Mouse (Mus musculus) granulocyte monocyte progenitor cell, adult 5-6 weeks (primary cell): ENCODE data around the gene Calm4. TPM values are rescaled to one million over a fixed set of nuclear protein-coding genes. Genes with fewer than 3 reads are reported as not detected.
A peak's percentile ranks its signal among the peaks of the same experiment; 100 is the strongest.

Experiments
- ATAC-seq: replicated peaks from 2 replicates; pipeline ENCODE4 v1.8.0; 2016; ENCODE audit warnings: mild to moderate bottlenecking, moderate TSS enrichment, inconsistent platforms; ENCODE audit not compliant: poor library complexity, severe bottlenecking
- total RNA-seq, 2 experiments: library from RNA; stranded (forward) in 1 of 2; stranded (reverse) in 1 of 2; fragments of 200-712, 200-1000 nt in 1 of 2; fragments of >200 nt in 1 of 2; fragmentation: Nextera tagmentation in 1 of 2; gene quantifications; 2 replicates each; pipeline ENCODE4 v1.2.3; 2014 to 2017

Calm4 gene
- total RNA-seq, 2 experiments from 2014 or later = not detected

- ATAC-seq = no peak
These were observed 17.3 kb downstream of the Calm4 start for GRCm38 (mm10) chr13:3854856-3855255.

GRCm38 (mm10) chr13:3856252-3856651 is 18.7 kb downstream of the Calm4 start:
- no peak for ATAC-seq

- ATAC-seq = no peak
These were observed 23.7 kb downstream of the Calm4 start for GRCm38 (mm10) chr13:3861251-3861650.

- no peak for ATAC-seq
These were observed 24.8 kb downstream of the Calm4 start for GRCm38 (mm10) chr13:3862325-3862724.

GRCm38 (mm10) chr13:3862922-3863580 is 25.5 kb downstream of the Calm4 start:
- no peak for ATAC-seq

- ATAC-seq = peak; percentile 65
These were observed 28.2 kb downstream of the Calm4 start for GRCm38 (mm10) chr13:3865648-3866354.

- ATAC-seq = no peak; the same call in 1 of the 2 replicates
These were observed 28.9 kb downstream of the Calm4 start for GRCm38 (mm10) chr13:3866355-3867052.

- ATAC-seq = no peak
These were observed 29.6 kb downstream of the Calm4 start for GRCm38 (mm10) chr13:3867158-3867557.

GRCm38 (mm10) chr13:3869901-3870300 is 32.3 kb downstream of the Calm4 start:
- ATAC-seq = no peak

- no peak for ATAC-seq
These were observed 35.3 kb downstream of the Calm4 start for GRCm38 (mm10) chr13:3872832-3873231.

- ATAC-seq = no peak
These were observed 38.9 kb downstream of the Calm4 start for GRCm38 (mm10) chr13:3876448-3876847.

- no peak for ATAC-seq
These were observed 39.6 kb downstream of the Calm4 start for GRCm38 (mm10) chr13:3877185-3877584.

GRCm38 (mm10) chr13:3877679-3878220 is 40.2 kb downstream of the Calm4 start:
- no peak for ATAC-seq

- no peak for ATAC-seq
These were observed 49.1 kb downstream of the Calm4 start for GRCm38 (mm10) chr13:3886663-3887062.

Other genes with a start within 250 kb of the Calm4 start
- 44.0 and 52.0 TPM in 2 replicates for gene Fam208b, start 226.6 kb upstream of the Calm4 start, total RNA-seq (2014; fragmentation: Nextera tagmentation)
- gene Fam208b, start 226.6 kb upstream of the Calm4 start, total RNA-seq (2017) = 31.9 and 34.1 TPM in 2 replicates
- gene Asb13, start 203.7 kb upstream of the Calm4 start, total RNA-seq (2014; fragmentation: Nextera tagmentation) = 5.2 and 7.0 TPM in 2 replicates
- 1.5 and 1.9 TPM in 2 replicates for gene Asb13, start 203.7 kb upstream of the Calm4 start, total RNA-seq (2017)
- not detected in 2 replicates for gene Calml3, start 33.4 kb upstream of the Calm4 start, total RNA-seq (2014; fragmentation: Nextera tagmentation)
- gene Calml3, start 33.4 kb upstream of the Calm4 start, total RNA-seq (2017) = not detected in 2 replicates
- not detected in 2 replicates for gene Calm5, start 16.4 kb downstream of the Calm4 start, total RNA-seq (2014; fragmentation: Nextera tagmentation)
- gene Calm5, start 16.4 kb downstream of the Calm4 start, total RNA-seq (2017) = not detected in 2 replicates
- 30.4 and 34.8 TPM in 2 replicates for gene Net1, start 80.5 kb downstream of the Calm4 start, total RNA-seq (2014; fragmentation: Nextera tagmentation)
- 42.4 and 50.9 TPM in 2 replicates for gene Net1, start 80.5 kb downstream of the Calm4 start, total RNA-seq (2017)
- not detected in 2 replicates for gene Tubal3, start 80.5 kb downstream of the Calm4 start, total RNA-seq (2014; fragmentation: Nextera tagmentation)
- not detected in 2 replicates for gene Tubal3, start 80.5 kb downstream of the Calm4 start, total RNA-seq (2017)
- gene Ucn3, start 107.6 kb downstream of the Calm4 start, total RNA-seq (2014; fragmentation: Nextera tagmentation) = not detected in 2 replicates
- not detected in 2 replicates for gene Ucn3, start 107.6 kb downstream of the Calm4 start, total RNA-seq (2017)
- gene Akr1c14, start 211.3 kb downstream of the Calm4 start, total RNA-seq (2014; fragmentation: Nextera tagmentation) = not detected in 2 replicates
- not detected in 2 replicates for gene Akr1c14, start 211.3 kb downstream of the Calm4 start, total RNA-seq (2017)